Mouse (Mus musculus) urinary bladder, postnatal 4 days (tissue): ENCODE measurements around the gene Vwc2.

ENCODE experiments used
- DNase-seq, 2 experiments: peaks; one replicate each; pipeline ENCODE4 v3.0.0; 2021 to 2022; ENCODE audit warnings: low spot score in 2 of 2

Vwc2 gene

GRCm38 (mm10) chr11:11113576-11114233 is at the start of gene Vwc2:
Gene Vwc2 (plus strand): TSS chr11:11114223.
- DNase-seq = no peak

- no peak for DNase-seq
These were observed 25.8 kb upstream of the Vwc2 start for GRCm38 (mm10) chr11:11088162-11088756.

GRCm38 (mm10) chr11:11097606-11098005 is 16.4 kb upstream of the Vwc2 start:
- DNase-seq = no peak

GRCm38 (mm10) chr11:11098282-11098681 is 15.7 kb upstream of the Vwc2 start:
- no peak for DNase-seq

- no peak for DNase-seq
These were observed 15.0 kb upstream of the Vwc2 start for GRCm38 (mm10) chr11:11099011-11099410.

- DNase-seq = no peak
These were observed 11.8 kb upstream of the Vwc2 start for GRCm38 (mm10) chr11:11102182-11102581.

- DNase-seq = no peak
These were observed 11.4 kb upstream of the Vwc2 start for GRCm38 (mm10) chr11:11102620-11103019.

GRCm38 (mm10) chr11:11108922-11109321 is 5.1 kb upstream of the Vwc2 start:
- no peak for DNase-seq

- no peak for DNase-seq
These were observed 409 bp downstream of the Vwc2 start for GRCm38 (mm10) chr11:11114234-11115030.

GRCm38 (mm10) chr11:11115031-11115647 is 1.1 kb downstream of the Vwc2 start:
- no peak for DNase-seq

GRCm38 (mm10) chr11:11115648-11116590 is 1.9 kb downstream of the Vwc2 start:
- DNase-seq = peak; percentile 20 to 59

- no peak for DNase-seq
These were observed 2.7 kb downstream of the Vwc2 start for GRCm38 (mm10) chr11:11116736-11117135.

- no peak for DNase-seq
These were observed 8.8 kb downstream of the Vwc2 start for GRCm38 (mm10) chr11:11122866-11123265.

- no peak for DNase-seq
These were observed 17.5 kb downstream of the Vwc2 start for GRCm38 (mm10) chr11:11131414-11132077.

GRCm38 (mm10) chr11:11140622-11141021 is 26.6 kb downstream of the Vwc2 start:
- no peak for DNase-seq

- DNase-seq = no peak
These were observed 38.7 kb downstream of the Vwc2 start for GRCm38 (mm10) chr11:11152681-11153080.

- no peak for DNase-seq
These were observed 57.4 kb downstream of the Vwc2 start for GRCm38 (mm10) chr11:11171396-11171795.

- DNase-seq = no peak
These were observed 61.2 kb downstream of the Vwc2 start for GRCm38 (mm10) chr11:11175259-11175658.

- DNase-seq = no peak
These were observed 68.7 kb downstream of the Vwc2 start for GRCm38 (mm10) chr11:11182705-11183104.

GRCm38 (mm10) chr11:11223162-11223561 is 109.1 kb downstream of the Vwc2 start:
- no peak for DNase-seq

- DNase-seq = no peak
These were observed 125.3 kb downstream of the Vwc2 start for GRCm38 (mm10) chr11:11239346-11239745.
